Mouse (Mus musculus) adrenal gland, postnatal 14 days (tissue): ENCODE measurements around the gene Herc3. TPM values are rescaled to one million over a fixed set of nuclear protein-coding genes. Genes with fewer than 3 reads are reported as not detected.

ENCODE experiments used
- total RNA-seq: library from RNA; stranded (reverse); gene quantifications from 2 replicates; pipeline ENCODE4 v1.2.3, GENCODE M21; 2021

The Herc3 gene
- total RNA-seq, 1 experiment from 2014 or later = 43.8 TPM

Other genes with a start within 250 kb of the Herc3 start
- gene Abcg2, start 246.9 kb upstream of the Herc3 start, total RNA-seq = 49.6 and 55.5 TPM in 2 replicates
- 37.0 and 40.5 TPM in 2 replicates for gene Nap1l5, start 75.6 kb downstream of the Herc3 start, total RNA-seq
- gene Fam13a, start 193.1 kb downstream of the Herc3 start, total RNA-seq = 90.8 and 138 TPM in 2 replicates